Mouse (Mus musculus): ENCODE results near the gene Slc38a10.

The Slc38a10 gene

GRCm38 (mm10) chr11:120151113-120151494, at the start of gene Slc38a10:
Gene Slc38a10, minus strand, starts transcription at chr11:120151346.
- DNase-seq: peak; percentile 100

GRCm38 (mm10) chr11:120200621-120201020, 49.5 kb upstream of the Slc38a10 start:
- no peak for DNase-seq

GRCm38 (mm10) chr11:120199766-120200165, 48.6 kb upstream of the Slc38a10 start:
- no peak for DNase-seq

GRCm38 (mm10) chr11:120198831-120199230, 47.7 kb upstream of the Slc38a10 start:
- DNase-seq: no peak

- DNase-seq: no peak
These were observed 39.6 kb upstream of the Slc38a10 start for GRCm38 (mm10) chr11:120190526-120191412.

- peak; percentile 99 for DNase-seq
These were observed 38.5 kb upstream of the Slc38a10 start for GRCm38 (mm10) chr11:120189459-120190312.

- peak in 1 of 2 experiments; percentile 63 for DNase-seq
These were observed 37.6 kb upstream of the Slc38a10 start for GRCm38 (mm10) chr11:120188481-120189441.

- peak in 1 of 2 experiments; percentile 50 for DNase-seq
These were observed 36.9 kb upstream of the Slc38a10 start for GRCm38 (mm10) chr11:120188102-120188480.

- DNase-seq: peak in 1 of 2 experiments; percentile 46
These were observed 36.3 kb upstream of the Slc38a10 start for GRCm38 (mm10) chr11:120187236-120188101.

GRCm38 (mm10) chr11:120186821-120187235, 35.7 kb upstream of the Slc38a10 start:
- peak in 1 of 2 experiments; percentile 32 for DNase-seq

GRCm38 (mm10) chr11:120186145-120186740, 35.1 kb upstream of the Slc38a10 start:
- DNase-seq: no peak

GRCm38 (mm10) chr11:120185316-120186141, 34.4 kb upstream of the Slc38a10 start:
- peak in 1 of 2 experiments; percentile 45 for DNase-seq

- DNase-seq: peak; percentile 92 to 96
These were observed 33.5 kb upstream of the Slc38a10 start for GRCm38 (mm10) chr11:120184371-120185315.

- DNase-seq: no peak
These were observed 32.6 kb upstream of the Slc38a10 start for GRCm38 (mm10) chr11:120183708-120184107.

- DNase-seq: no peak
These were observed 32.0 kb upstream of the Slc38a10 start for GRCm38 (mm10) chr11:120183180-120183579.

- DNase-seq: peak in 1 of 2 experiments; percentile 82
These were observed 31.4 kb upstream of the Slc38a10 start for GRCm38 (mm10) chr11:120182396-120183030.

GRCm38 (mm10) chr11:120181379-120181778, 30.2 kb upstream of the Slc38a10 start:
- DNase-seq: no peak

GRCm38 (mm10) chr11:120179374-120179773, 28.2 kb upstream of the Slc38a10 start:
- no peak for DNase-seq
